Mouse (Mus musculus): Measurements from ENCODE around the gene Samsn1. TPM values are rescaled to one million over a fixed set of nuclear protein-coding genes. Genes with fewer than 3 reads are reported as not detected.

The Samsn1 gene
- total RNA-seq (2021), result under 1 TPM; 0.53 to 0.99 TPM
- long read RNA-seq, experiment 1, result 0 reads
- long read RNA-seq, experiment 2, partial matches to known transcripts, result 0 of 1 reads
- long read RNA-seq, experiment 2, other reads (novel, unspliced or antisense), result 0 of 1 reads

DNA sequence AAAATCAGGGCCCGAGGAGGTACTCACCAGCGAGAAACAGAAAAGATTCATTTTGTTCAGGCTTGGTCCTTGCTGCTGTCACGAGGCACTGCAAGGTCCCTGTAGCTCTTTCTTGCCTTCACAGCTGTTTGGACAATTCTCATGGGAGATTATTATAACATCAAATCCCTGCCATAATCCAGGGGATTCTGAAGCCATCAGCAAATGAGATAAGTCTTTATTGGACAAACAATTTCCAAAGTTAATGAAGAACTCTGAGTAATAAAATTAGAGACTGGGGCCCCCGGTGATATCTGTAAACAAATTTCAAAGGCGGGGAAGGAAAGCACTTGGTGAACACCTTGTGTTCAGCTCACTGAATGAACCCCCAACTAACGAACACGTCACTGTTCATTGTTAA is at the start of gene Samsn1:
Gene Samsn1 (minus strand): TSS at position 101 of the 400 bp plus-strand sequence.
- DNase-seq, result no peak

DNA sequence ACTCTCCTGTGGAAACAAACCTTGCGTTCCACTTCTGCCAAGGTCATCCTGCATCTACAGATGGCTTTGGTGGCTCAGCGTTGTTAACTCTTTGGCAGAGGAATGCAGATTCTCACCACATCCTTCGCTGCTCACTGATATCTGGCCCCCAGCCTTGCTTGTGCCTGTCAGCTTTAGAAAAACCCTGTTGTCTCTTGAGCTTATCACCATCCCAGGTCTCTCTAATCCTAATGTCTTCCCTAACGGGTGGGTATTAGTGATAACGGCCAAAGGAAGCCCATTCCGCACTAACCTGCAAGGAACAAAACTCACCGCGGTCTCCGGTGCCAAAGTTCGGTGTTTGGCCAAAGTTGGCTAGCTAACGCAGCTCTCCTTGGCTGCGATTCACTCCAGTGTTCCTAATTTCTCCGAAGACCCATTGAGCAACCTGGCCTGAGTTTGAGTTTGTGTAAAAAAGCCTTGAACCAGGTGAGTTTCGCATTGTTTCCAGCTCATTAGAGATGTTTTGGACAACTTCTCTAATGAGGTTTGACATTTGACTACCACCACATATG is 44.1 kb upstream of the Samsn1 start:
- peak in 1 of 2 experiments; percentile 5 for DNase-seq

DNA sequence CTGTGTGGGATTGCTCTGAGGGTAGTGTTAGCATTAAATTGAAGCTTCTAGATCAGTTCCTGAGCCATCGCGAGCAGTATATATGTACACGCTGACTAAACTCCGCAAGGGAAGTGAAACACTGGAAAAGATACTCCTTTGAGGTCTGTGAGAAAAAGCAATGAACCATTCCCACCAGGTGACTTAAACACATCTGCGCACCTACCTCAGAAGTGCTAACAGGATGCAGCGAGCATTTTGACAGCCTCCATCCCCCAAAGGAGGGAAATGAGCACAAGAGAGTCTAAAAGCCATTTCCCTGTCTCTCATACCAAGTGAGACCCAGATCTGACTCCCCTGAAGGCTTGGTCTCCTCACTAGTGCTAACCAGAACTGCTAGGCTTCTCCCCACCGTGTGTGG is 32.9 kb upstream of the Samsn1 start:
- DNase-seq, result no peak

DNA sequence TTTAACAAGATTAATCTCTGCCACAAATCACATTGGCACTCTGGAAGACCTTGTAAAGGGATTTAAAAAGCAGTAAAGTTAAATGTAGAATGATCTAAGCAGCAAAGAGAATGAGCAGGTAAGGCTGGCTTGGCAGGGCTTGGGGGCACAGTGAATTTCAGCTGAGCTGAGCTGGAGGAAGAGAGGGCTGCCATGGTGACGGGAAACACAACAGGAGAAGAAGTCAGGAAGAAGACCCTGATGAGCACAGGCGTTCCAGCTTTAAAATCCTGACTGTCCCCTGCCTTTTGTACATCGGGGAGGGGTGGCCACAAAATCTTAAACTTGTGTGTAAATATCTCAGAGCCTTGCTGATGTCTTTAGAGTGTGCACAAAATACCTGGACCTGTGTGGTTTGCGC is 32.0 kb upstream of the Samsn1 start:
- no peak for DNase-seq

DNA sequence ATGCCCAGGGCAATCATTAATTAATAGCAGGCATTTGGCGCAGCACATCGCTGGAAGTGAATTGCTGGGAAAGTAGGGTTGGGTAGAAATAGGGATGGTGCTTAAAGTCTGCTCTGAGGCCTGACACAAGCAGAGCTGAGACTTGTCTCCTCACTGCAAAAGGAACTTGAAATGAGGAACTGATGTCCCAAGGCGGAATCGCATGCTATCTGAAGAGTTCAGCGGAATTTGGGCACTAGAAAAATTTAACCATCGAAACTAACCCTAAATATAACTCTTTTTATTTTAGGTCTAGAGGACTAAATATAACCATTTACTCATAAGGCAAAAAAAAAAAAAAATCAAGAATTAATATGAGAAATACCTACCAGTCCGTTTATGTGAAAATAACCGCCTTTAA is 31.5 kb upstream of the Samsn1 start:
- no peak for DNase-seq

DNA sequence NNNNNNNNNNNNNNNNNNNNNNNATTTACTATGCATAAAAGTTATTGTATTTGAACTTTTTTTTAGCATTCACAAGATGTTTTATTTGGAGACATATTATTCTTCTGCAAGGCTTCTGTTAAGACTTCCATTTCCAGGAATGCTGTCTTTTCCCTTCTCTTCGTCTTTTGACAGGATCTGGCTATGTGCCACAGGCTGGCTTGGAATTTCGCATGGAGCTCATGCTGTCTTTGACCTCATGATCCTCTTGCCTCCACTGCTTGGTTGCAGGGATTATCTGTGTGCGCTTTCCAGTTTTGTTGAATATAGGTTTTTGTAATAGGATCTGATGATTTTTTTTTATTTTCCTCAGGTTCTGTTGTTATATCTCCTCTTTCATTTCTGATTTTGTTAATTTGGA is 25.0 kb upstream of the Samsn1 start:
- no peak for DNase-seq

DNA sequence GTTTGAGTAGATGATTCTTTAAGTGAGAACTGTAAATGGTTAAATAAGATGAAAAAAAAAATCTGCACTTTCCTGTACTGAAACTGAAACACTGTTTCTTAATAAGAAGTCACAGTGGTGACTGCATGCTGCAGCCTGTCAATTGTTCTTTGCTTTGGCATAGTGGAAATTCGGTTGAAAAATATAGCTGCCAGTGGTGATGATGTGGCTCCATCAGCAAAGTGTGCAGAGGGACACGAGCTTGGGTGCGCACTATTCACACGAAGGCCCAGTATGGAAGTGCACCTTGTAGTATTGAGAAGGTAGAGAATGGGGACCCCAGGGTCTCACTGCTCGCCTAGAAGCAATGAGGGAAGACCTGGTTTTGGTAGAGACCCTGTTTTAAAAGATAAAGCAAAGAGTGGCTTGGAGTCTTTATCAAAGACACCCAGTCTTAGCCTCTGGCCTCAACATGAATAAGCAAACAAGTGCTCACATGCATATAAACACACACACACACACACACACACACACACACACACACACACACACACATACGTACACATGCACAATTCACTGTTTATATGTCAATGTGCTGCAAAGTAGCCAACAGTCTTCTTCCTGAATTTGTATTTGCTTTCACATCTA is 18.4 kb upstream of the Samsn1 start:
- no peak for DNase-seq

DNA sequence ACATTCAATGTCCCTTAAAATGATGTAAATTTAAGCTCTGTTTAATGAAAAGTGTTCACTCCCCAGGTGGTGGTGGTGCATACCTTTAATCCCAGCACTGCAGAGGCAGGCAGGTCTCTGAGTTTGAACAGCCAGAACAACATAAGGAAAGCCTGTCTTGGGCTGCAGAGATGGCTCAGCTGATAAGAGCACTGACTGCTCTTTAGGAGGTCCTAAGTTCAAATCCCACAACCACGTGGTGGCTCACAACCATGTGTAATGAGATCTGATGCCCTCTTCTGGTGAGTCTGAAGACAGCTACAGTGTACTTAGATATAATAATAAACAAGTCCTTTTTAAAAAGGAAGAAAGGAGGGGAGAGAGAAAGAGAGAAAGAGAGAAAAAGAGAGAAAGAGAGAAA is 2.9 kb downstream of the Samsn1 start:
- no peak for DNase-seq

DNA sequence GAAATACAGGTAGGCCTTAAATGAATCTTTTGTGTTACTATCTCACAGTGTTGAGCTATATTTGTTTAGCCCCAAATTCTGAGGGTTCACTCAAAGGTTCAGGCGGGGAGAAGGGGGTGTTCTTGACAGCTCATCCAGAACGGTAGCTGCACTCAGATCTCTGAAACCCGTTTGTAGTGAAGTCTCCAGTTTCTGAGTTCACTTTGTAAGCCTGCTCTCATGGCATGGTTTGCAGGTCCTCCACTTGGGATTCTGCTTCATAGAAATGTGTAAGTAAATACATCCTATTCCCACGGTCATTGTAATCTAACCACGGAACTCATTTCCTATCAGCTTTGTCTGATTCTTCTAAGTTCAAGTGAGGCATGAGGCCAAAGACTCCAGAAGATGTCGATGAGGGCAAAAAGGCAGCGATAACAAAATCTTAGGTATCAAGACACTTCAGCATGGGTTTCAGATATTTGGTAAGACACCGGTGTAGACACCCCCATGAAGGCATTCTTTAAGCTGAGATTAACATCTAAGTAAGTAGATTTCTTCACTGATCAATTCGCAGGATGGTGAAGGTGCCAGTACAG is 18.2 kb downstream of the Samsn1 start:
- DNase-seq, result no peak

DNA sequence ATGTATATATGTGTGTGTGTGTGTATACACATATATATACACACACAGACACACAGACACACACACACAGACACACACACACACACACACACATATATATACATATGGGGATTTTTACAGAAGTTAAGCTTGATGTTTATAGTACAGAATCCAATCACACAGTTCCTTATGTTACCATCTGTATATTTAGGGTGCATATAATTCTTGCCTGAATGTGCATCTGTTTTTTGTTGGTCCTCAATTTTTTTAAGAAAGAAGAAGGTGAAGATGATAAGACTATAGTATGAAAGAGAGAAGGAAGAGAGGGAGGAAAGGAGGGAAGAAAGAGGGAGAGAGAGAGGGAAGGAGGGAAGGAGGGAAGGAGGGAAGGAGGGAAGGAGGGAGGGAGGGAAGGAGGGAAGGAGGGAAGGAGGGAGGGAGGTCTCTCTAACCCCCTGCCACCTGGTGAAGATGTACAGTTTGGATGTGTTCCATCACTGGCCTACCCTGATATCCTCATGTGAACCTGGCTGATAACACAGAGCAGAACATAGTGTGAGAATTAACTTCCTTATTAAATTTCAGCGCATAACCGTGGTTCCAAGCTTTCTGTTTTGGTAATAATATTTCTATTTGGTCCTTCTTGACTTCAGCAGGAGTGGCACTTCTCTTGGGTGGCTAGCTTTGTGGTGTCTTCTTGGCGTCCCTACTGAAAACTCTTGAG is 19.1 kb downstream of the Samsn1 start:
- DNase-seq, result no peak

DNA sequence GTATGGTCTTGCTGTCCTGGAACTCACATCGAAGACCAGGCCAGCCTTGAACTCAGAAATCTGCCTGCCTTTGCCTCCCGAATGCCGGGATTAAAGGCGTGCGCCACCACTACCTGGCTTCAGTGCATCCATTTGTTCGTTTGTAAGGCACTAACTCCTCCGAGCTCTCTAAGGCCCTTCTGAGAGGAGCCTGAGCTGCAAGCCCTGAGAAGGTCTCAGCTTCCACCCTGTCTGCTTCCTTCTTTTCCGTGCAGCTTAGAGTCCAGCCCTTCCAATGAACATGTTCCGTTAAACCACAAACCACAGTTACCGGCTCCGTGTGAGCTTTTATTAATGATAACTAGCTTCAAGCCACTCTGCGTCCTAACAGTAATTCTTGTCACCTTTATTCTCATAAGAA is 19.8 kb downstream of the Samsn1 start:
- DNase-seq, result no peak

DNA sequence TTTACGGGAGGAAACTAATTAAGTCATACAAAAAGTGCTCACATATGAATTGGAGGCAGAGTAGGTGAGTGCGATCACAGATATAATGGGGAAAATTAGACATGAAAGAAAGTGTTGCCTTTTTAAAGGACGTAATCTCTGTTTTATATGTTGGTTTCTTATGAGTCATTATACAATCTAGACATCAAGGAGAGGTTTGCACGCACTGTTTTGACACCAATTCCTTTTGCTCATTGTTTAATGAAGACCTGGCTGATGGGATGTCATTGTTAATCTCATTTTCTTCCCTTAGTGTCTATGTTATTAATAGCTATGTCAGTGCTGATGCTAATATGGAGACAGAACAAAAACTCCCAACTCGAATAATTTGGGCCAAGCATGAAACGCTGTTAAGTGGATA is 20.3 kb downstream of the Samsn1 start:
- DNase-seq, result no peak

DNA sequence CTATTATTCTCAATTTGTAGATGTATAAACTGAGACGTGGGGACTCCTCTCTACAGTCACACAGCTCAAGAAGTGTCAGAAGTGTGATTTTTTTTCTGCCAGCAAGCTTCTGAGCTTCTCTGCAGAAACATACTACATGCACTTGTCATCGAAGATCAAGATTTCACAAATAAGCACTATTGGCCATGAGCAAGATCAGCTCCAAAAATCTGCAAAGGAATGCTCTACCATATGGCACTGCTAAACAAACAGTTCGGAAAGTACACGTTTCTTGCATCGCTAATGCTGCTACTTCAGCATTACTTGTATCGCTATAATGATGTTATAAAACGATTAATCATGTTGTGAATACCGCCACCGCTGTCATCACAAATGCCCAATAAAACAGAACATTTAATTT is 22.0 kb downstream of the Samsn1 start:
- DNase-seq, result no peak

DNA sequence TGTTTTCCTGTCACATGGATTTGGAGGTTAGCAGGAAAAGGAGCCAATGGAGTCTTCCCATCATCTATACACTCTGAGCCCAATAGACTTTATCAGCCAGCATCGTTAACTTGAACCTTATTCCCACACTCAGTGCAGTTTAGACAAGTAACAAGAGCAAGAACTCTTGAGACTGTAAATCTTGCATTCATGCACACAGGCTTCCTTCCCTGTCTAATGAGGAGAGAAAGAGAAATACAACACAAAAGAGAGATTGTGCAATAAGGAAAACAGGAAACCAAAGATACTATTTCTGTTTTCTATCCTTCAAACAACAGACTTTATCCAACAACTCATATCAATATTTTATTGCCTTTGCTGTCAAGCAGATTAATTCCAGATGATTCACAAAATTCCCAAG is 31.9 kb downstream of the Samsn1 start:
- no peak for DNase-seq

DNA sequence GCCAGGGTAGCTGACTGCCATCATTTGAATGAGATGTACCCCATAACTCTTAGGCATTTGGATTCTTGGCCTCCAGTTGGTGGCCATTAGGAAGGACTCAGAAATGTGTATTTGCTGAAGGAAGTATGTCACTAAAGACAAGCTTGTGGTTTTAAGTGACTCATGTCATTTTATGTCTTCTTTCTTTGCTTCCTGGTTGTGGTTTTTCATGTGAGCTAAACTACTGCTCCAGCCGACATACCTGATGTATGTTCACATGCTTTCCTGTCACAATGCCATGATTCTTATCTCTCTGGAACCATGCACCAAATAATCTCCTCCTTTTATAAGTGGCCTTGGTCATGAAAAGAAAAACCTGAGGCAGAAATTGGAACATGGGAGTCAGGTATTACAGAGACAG is 38.2 kb downstream of the Samsn1 start:
- no peak for DNase-seq

DNA sequence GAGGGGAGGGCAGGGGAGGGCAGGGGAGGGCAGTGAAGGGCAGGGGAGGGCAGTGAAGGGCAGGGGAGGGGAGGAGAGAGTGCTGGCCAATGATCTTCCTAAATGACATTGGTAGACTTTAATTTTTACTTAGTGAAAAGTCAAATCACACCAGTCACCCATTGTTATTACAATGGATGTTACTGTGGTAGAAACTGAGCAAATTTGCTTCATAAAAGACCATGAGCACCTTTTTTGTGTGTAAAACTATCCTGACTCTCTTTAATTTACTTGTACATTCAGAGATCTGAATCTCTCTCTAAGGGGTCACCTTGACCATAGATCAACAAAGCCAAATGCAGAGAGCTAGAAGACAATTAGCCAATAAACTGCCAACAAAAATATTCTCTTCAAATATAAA is 42.7 kb downstream of the Samsn1 start:
- DNase-seq, result no peak

DNA sequence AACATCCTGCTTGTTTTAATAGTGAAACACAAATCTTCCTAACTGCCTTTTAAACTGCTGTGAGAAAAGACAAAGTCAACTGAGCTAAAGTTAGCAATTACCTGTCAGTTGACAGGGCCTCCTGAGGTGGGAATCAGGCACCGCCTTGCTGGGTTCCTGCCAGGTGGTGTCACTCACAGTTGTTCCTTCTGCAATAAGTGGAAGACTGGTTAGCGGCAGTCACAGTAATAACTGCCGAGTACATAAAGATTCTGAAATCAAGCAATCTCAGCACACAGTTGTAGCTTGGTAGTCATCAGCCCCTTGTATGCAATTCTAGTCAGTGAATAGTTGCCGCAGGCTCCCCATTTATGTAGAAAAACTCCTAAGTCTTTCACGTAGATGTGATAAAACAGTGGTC is 44.3 kb downstream of the Samsn1 start:
- DNase-seq, result no peak

DNA sequence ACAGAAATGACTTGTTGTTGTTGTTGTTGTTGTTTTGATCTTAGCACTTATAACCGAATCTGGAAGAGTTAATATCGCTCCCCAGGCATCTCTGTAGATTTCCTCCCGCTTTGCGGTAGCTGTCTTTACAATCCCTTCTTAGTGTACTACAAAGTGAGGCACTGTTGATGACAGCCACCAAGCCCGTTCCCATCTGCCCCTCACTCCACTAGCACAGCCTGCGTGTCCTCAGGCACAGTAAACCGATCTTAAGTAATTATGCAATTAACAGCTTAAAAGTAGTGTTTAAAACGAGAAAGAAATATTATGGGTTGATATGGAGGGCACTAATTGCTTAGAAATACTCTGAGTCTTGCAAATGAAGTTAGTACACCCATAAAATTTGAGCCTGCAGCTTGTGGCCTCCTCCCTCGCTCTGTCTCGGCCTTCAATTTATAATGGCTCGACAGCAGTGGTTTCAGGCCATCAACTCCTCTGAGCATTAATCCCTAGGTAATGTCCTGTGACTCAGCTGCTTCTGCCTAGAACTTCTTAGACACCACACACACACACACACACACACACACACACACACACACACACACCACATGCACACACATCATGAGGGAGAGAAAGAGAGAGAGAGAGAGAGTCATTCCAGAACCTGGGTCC is 46.3 kb downstream of the Samsn1 start:
- DNase-seq, result no peak

DNA sequence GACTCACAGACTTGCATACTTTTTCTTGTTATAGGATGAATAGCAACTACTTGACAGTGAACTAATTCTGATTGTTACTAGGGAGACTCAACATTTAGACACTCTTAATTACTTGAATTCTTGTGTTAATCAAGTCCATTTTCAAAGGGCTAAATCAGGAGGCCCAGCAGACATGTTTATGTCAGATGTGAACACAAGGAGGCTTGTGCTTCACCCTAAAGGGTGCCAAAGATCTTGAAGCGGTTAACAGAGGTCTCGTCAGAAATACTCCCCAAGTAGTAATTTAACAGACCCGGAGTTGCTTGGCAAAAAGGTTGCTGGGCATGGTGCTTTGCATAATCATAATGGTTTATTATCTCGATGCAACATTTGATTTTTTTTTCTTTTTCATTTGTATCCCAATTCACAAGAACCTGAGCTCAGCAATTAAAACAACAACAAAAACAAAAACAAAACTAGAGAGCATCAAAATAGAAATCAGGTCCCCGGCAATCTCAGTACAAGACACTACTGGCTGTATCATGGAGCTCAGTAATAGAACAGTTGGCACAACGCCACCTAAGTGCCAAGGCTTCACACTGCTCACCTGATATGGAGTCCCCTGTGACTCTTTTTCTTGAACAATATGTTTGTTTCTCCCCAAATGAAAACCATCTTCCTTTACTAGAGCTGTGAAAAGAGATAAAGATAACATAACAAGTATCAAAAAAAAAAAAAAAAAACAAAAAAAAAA is 51.6 kb downstream of the Samsn1 start:
- no peak for DNase-seq

DNA sequence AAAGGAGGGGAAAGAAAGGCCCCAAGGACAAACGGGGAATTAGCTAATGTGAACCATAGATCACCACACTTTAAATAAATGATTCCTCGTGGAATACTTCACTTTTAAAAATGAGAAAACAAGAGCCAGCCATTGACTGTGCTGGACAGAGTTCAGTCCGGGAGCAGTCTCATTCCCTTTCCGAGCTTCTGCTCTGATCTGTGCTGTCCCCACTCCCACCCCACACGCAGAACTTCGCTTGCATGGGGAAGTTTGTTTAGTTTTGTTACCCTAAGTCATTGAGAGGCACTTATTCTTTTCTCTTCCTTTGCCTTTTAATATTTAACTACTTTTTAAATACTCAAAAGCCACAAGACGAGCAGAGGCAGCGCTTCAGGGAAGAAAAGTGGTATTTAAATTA is 60.1 kb downstream of the Samsn1 start:
- DNase-seq, result peak in 1 of 2 experiments; percentile 4

DNA sequence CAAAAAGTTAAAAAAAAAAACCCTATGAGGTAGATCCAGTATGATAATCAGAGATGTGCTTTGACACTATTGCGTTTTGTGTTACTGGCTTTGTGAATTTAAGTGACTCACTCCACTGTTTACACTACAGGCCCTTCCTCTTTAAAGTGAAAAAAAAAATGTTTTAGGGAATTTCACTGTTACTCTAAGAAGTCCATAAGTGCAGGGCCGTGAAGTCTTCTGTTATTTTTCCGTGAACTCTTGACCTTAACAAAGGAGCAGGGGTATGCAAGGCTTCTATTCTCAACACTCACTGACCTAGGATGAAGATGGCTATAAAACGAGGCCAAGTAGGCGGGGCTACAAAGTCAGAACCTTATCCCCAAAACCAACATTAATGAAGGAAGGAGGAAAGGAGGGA is 60.6 kb downstream of the Samsn1 start:
- DNase-seq, result no peak

DNA sequence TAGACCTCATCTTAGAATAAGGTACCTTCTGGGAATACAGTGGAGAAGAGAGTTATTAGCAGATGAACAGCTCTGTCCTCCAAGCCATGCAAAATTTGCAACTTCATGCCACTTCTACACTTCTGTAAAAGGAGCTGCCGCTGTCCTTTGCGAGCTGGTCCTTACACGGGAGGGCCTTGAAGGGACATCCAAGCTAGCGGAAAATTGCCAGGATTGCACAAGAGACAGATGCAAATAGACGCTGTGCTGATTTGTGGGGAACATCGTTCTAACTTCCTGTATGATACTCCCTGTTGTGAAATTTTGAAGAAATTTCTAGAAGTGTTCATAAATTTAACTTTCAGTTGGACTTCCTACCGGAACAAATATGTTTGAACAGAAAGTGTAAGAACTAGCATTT is 61.0 kb downstream of the Samsn1 start:
- peak; percentile 6 to 18 for DNase-seq

Data from adrenal gland, postnatal 36 days (tissue).